Mouse (Mus musculus): Measurements from ENCODE around the gene Nr1d1. TPM values are rescaled to one million over a fixed set of nuclear protein-coding genes. Genes with fewer than 3 reads are reported as not detected.

The Nr1d1 gene
- total RNA-seq, 1 experiment, result 2.9 TPM

DNA sequence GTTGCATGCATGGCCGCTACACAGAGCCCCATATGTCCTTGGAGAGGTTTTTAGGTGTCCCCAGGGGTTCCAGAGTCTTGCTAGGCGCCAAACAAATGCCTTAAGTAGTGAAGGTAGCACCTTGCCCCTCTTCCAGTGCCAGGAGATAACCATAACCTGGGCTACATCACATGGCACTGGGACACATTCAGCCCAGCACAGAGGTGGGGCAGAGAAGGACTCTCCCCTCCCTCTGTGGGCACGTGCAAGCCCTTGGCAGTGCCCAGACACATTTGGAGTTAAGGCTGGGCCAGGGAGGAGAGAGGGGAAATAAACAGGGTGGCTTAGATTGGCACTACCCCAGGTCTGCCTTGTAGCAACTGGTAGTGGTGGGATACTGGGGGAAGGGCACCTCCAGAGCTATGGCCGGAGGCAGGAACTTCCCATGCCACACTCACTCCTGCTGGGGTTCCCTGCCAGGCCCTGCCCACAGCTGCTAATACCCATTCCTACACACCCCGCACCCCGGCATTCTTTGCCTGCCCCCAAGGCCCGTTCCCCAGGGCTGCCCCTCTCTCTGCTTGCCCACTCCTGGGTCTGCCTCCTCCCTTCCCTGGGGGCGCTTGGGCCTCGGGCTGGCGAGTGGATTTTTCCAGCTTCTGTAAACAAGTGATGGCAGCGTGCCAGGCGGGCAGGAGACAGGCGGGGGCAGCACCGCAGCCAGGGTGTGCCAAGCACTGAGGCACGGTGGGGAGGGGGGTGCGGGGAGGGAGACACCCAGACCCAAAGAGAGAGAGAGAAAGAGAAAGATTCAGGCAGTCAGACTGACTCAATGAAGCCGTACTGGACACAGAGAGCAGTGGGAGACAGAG is 24.6 kb downstream of the Nr1d1 start:
- TF ChIP-seq ZC3H11A (IDR thresholded peaks at IDR 0.05; ENCODE audit: borderline replicate concordance, low read depth, low read length) (no peak), MAFK (IDR thresholded peaks at IDR 0.05; ENCODE audit: insufficient read depth, low read depth, low read length) (no peak), HCFC1 (IDR thresholded peaks at IDR 0.05; ENCODE audit: borderline replicate concordance, insufficient read depth, low read length) (no peak)
- no peak for DNase-seq (ENCODE audit: low read depth, low spot score)
- H3K4me3 ChIP-seq (ENCODE audit: insufficient read depth in 1 of 2, low read depth in 1 of 2, low read length in 2 of 2, poor library complexity in 1 of 2, severe bottlenecking in 1 of 2), result no peak overlapping the region
- no peak overlapping the region for H3K9ac ChIP-seq (ENCODE audit: insufficient read depth, low read depth, low read length, poor library complexity, severe bottlenecking)
- H3K4me1 ChIP-seq (ENCODE audit: control insufficient read depth in 2 of 2, insufficient read depth in 2 of 2, low read length in 2 of 2, poor library complexity in 1 of 2), result peaks cover 17 to 58% of the 10 kb centered on the region in 2 experiments
- H3K27ac ChIP-seq (ENCODE audit: insufficient read depth, low read depth, low read length, poor library complexity, severe bottlenecking), result no peak overlapping the region
- no peaks in the 10 kb centered on the region for H3K9me3 ChIP-seq (ENCODE audit: control insufficient read depth, insufficient read depth, low read depth, low read length)
- no peaks in the 10 kb centered on the region for H3K36me3 ChIP-seq (ENCODE audit: control insufficient read depth, insufficient read depth, low read length, poor library complexity, severe bottlenecking)
- in situ Hi-C loops (cut with MboI; ENCODE audit: low sequenced_read_pairs in 2 of 2, unreplicated experiment in 2 of 2), result no loop called here

GRCm38 (mm10) chr11:98749716-98750115 is 25.4 kb downstream of the Nr1d1 start:
- peaks cover 18 to 60% of the 10 kb centered on the region in 2 experiments for H3K4me1 ChIP-seq (ENCODE audit: control insufficient read depth in 2 of 2, insufficient read depth in 2 of 2, low read length in 2 of 2, poor library complexity in 1 of 2)
- in situ Hi-C loops (cut with MboI; ENCODE audit: low sequenced_read_pairs in 2 of 2, unreplicated experiment in 2 of 2), result no loop called here

GRCm38 (mm10) chr11:98748506-98749416 is 26.4 kb downstream of the Nr1d1 start:
- no peak overlapping the region for H3K4me3 ChIP-seq (ENCODE audit: insufficient read depth in 1 of 2, low read depth in 1 of 2, low read length in 2 of 2, poor library complexity in 1 of 2, severe bottlenecking in 1 of 2)
- H3K4me1 ChIP-seq (ENCODE audit: control insufficient read depth in 2 of 2, insufficient read depth in 2 of 2, low read length in 2 of 2, poor library complexity in 1 of 2), result peaks cover 16 to 59% of the 10 kb centered on the region in 2 experiments
- no peak for DNase-seq (ENCODE audit: low read depth, low spot score)

More at GRCm38 (mm10) chr11:98749716-98750115, 25.4 kb downstream of the Nr1d1 start:
- no peak overlapping the region for H3K4me3 ChIP-seq (ENCODE audit: insufficient read depth in 1 of 2, low read depth in 1 of 2, low read length in 2 of 2, poor library complexity in 1 of 2, severe bottlenecking in 1 of 2)
- DNase-seq (ENCODE audit: low read depth, low spot score), result no peak
- H3K36me3 ChIP-seq (ENCODE audit: control insufficient read depth, insufficient read depth, low read length, poor library complexity, severe bottlenecking), result no peaks in the 10 kb centered on the region
- H3K9me3 ChIP-seq (ENCODE audit: control insufficient read depth, insufficient read depth, low read depth, low read length), result no peaks in the 10 kb centered on the region
- TF ChIP-seq ZNF384 (IDR thresholded peaks at IDR 0.05; ENCODE audit: low read depth, low read length) (no peak), MAFK (IDR thresholded peaks at IDR 0.05; ENCODE audit: insufficient read depth, low read depth, low read length) (no peak), HCFC1 (IDR thresholded peaks at IDR 0.05; ENCODE audit: borderline replicate concordance, insufficient read depth, low read length) (no peak), ZC3H11A (IDR thresholded peaks at IDR 0.05; ENCODE audit: borderline replicate concordance, low read depth, low read length) (no peak), CHD2 (IDR thresholded peaks at IDR 0.05; ENCODE audit: low read depth, low read length) (no peak)
- H3K27ac ChIP-seq (ENCODE audit: insufficient read depth, low read depth, low read length, poor library complexity, severe bottlenecking), result no peak overlapping the region
- H3K9ac ChIP-seq (ENCODE audit: insufficient read depth, low read depth, low read length, poor library complexity, severe bottlenecking), result no peak overlapping the region

DNA sequence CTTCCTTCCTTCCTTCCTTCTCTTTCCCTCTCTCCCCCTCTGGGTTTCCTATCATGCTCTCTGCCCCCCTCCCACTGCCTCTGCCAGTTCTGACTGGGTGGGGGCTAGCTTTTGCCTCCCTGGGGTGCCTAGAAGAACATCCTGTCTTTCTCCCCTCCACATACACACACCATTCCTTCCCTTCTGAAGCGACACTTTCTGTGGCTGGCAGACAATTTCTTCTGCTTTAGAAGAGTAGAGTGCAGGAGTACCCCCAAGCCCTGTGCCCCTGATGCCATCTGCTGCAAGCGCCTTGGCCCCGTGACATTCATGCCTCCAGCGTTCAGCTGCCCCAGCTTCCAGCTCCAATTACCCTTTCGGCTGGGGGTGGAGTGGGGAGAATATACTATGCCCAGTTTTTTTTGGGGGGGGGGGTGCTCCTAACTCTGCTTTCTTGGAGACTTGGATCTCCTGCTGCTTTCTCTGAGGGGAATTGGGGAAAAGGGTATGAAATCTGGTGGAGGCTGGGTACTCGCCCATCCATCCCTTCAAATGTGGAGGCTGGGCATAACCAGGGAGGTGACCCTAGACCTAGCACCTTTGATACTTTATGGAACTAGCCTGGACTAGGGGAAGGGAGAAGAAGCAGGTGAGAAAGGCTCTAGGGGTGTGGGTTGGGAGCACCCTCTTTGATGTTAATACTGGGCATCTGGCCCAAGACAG is 27.2 kb downstream of the Nr1d1 start:
- Histone ChIP-seq H3K27ac (ENCODE audit: insufficient read depth, low read depth, low read length, poor library complexity, severe bottlenecking) (no peak overlapping the region), H3K4me1 (ENCODE audit: control insufficient read depth in 2 of 2, insufficient read depth in 2 of 2, low read length in 2 of 2, poor library complexity in 1 of 2) (peaks cover 15 to 58% of the 10 kb centered on the region in 2 experiments; a peak in 3 of 4 replicates), H3K9ac (ENCODE audit: insufficient read depth, low read depth, low read length, poor library complexity, severe bottlenecking) (no peak overlapping the region; the same call in 1 of the 2 replicates), H3K36me3 (ENCODE audit: control insufficient read depth, insufficient read depth, low read length, poor library complexity, severe bottlenecking) (no peaks in the 10 kb centered on the region), H3K4me3 (ENCODE audit: insufficient read depth in 1 of 2, low read depth in 1 of 2, low read length in 2 of 2, poor library complexity in 1 of 2, severe bottlenecking in 1 of 2) (no peak overlapping the region), H3K9me3 (ENCODE audit: control insufficient read depth, insufficient read depth, low read depth, low read length) (no peaks in the 10 kb centered on the region)
- no peak for DNase-seq (ENCODE audit: low read depth, low spot score)
- in situ Hi-C loops (cut with MboI; ENCODE audit: low sequenced_read_pairs in 2 of 2, unreplicated experiment in 2 of 2), result no loop called here
- TF ChIP-seq ZC3H11A (IDR thresholded peaks at IDR 0.05; ENCODE audit: borderline replicate concordance, low read depth, low read length) (no peak), ZNF384 (IDR thresholded peaks at IDR 0.05; ENCODE audit: low read depth, low read length) (no peak), HCFC1 (IDR thresholded peaks at IDR 0.05; ENCODE audit: borderline replicate concordance, insufficient read depth, low read length) (no peak)

More at GRCm38 (mm10) chr11:98748506-98749416, 26.4 kb downstream of the Nr1d1 start:
- H3K27ac ChIP-seq (ENCODE audit: insufficient read depth, low read depth, low read length, poor library complexity, severe bottlenecking), result no peak overlapping the region
- H3K36me3 ChIP-seq (ENCODE audit: control insufficient read depth, insufficient read depth, low read length, poor library complexity, severe bottlenecking), result no peaks in the 10 kb centered on the region
- in situ Hi-C loops (cut with MboI; ENCODE audit: low sequenced_read_pairs in 2 of 2, unreplicated experiment in 2 of 2), result no loop called here
- H3K9ac ChIP-seq (ENCODE audit: insufficient read depth, low read depth, low read length, poor library complexity, severe bottlenecking), result no peak overlapping the region; the same call in 1 of the 2 replicates
- TF ChIP-seq ZNF384 (IDR thresholded peaks at IDR 0.05; ENCODE audit: low read depth, low read length) (no peak), ZC3H11A (IDR thresholded peaks at IDR 0.05; ENCODE audit: borderline replicate concordance, low read depth, low read length) (no peak), CHD2 (IDR thresholded peaks at IDR 0.05; ENCODE audit: low read depth, low read length) (no peak), MAFK (IDR thresholded peaks at IDR 0.05; ENCODE audit: insufficient read depth, low read depth, low read length) (no peak), HCFC1 (IDR thresholded peaks at IDR 0.05; ENCODE audit: borderline replicate concordance, insufficient read depth, low read length) (no peak)
- H3K9me3 ChIP-seq (ENCODE audit: control insufficient read depth, insufficient read depth, low read depth, low read length), result no peaks in the 10 kb centered on the region

Measured in ES-E14 (cell line).